Mouse (Mus musculus) liver, postnatal 0 days (tissue): ENCODE measurements around the gene Rbl1.

Experiments used
- CTCF ChIP-seq: sonication (generic); IDR thresholded peaks from 2 replicates; pipeline ENCODE4 v1.5.1; 2016; ENCODE audit warnings: antibody characterized with exemption, low read depth
- EP300 ChIP-seq: IDR thresholded peaks from 2 replicates; pipeline ENCODE4 v1.6.1; 2016; ENCODE audit warnings: antibody characterized with exemption, low read depth, mild to moderate bottlenecking

DNA sequence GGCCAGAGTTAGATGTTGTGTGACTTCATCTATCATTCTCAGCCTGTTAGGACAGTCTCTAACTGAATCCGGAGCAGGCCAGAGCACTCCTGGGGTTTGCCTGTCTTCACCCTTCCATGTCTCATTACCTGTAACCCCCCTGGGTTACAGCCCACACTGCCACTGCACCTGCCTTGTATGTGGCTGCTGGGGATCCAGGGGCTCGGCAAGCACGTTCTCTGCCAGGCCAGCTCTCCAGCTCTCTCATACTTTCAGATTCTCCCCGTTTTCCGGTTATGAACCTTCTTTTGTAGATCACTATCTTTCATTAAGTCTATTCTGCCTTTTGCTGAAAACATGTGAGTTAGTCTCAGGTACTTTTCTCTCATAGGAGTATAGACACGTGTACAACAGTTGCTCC, 2.0 kb downstream of the Rbl1 start:
- TF ChIP-seq CTCF = no peak
- TF ChIP-seq EP300 = no peak
